Mouse (Mus musculus): ENCODE data around the gene Sh3rf3.

DNA sequence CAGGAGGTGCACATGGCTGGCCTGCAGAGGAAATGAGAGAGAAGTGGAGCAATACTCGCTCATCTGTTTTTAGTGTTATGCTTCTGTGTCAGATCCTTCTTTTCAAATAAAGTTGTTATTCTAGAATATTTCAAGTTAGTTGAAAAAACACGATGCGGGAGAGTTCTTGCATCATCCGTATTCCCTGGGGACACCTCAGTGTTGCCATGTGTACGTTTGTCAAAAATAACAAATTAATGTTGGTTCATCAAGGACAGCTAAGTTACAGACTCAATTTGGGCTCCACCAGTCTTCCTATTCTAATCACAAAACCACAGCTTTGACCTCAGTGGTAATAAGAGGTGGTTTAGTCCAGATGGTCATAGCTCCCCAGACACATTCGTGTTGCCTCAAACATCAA is 35.4 kb downstream of the Sh3rf3 start:
- no peak for TF ChIP-seq EP300 (IDR thresholded peaks at IDR 0.05; ENCODE audit: low read depth)
- TF ChIP-seq CTCF (IDR thresholded peaks at IDR 0.05; ENCODE audit: low read depth): no peak
